In the genomic region with DNA sequence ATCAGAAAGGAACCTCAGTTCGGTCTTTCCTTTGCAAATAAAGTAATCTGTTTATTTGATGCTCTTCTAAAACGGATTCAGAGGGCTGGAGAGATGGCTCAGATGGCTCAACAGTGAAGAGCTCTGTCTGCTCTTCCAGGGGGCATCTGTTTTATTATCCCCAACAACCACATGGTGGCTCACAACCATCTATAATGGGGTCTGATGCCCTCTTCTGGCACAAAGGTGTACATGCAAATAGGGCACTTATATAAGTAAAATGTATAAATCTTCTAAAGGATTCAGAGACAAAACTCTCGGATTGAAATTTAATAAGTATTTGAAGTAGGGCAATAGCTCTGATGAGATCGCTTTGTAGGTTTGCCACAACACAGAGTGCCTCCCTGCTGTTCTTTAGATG, we compare ENCODE assay signal across 7 mouse cellular contexts. TPM values are rescaled to one million over a fixed set of nuclear protein-coding genes. Genes with fewer than 3 reads are reported as not detected.
DNase-seq lines count a peak whose midpoint lies in the region; ATAC-seq and TF ChIP-seq lines count a peak whose summit lies in the region.

No protein-coding gene starts in this region.

- peaks cover 32 to 65% of the 10 kb centered on the region in 2 experiments for H3K36me3 ChIP-seq in CH12.LX (replicated peaks in 1 of 2; ENCODE audit: control insufficient read depth in 1 of 2, insufficient read depth in 1 of 2, low read length in 1 of 2)

- TF ChIP-seq CTCF in CH12.LX (conservative IDR thresholded peaks at IDR 0.05 in 1 of 2, IDR thresholded peaks at IDR 0.05 in 1 of 2; ENCODE audit: low read depth in 2 of 2, low read length in 2 of 2): peak; percentile 41 to 96; a peak in 3 of 4 replicates

- in situ Hi-C loops in CH12.LX (cut with MboI; ENCODE audit: low pct_ligation_motif_present, low pct_unique_long_range_greater_than_20kb, low sequenced_read_pairs): no loop called here

- TF ChIP-seq RAD21 in CH12.LX (IDR thresholded peaks at IDR 0.05; ENCODE audit: low read depth, low read length): peak; percentile 40

- H3K4me2 ChIP-seq in CH12.LX (ENCODE audit: insufficient read depth, low read depth, poor library complexity, severe bottlenecking): no peak overlapping the region

- no peak overlapping the region for H3K4me3 ChIP-seq in CH12.LX (replicated peaks in 1 of 3; ENCODE audit: low read depth in 2 of 3, low read length in 2 of 3, poor library complexity in 1 of 3)

- H3K27me3 ChIP-seq in CH12.LX (replicated peaks): no peaks in the 10 kb centered on the region

- peak; percentile 66 for DNase-seq in layer of hippocampus, adult 9-11 months
- DNase-seq in layer of hippocampus, postnatal 10 days (ENCODE audit: low spot score in 2 of 2): no peak
- DNase-seq in CH12.LX (ENCODE audit: extremely low read depth) (peak; percentile 41), R1 (ENCODE audit: low read depth, low spot score) (peak; percentile 60)
- no peak for DNase-seq in right cerebral cortex, postnatal 14 days
- no peak for DNase-seq in gastrocnemius, postnatal 14 days

- intact Hi-C loops in gastrocnemius, postnatal 14 days (cut with DNase I; ENCODE audit: low total_unique reads): no loop called here

- dilution Hi-C loops in CH12.LX (cut with MboI; ENCODE audit: extremely low pct_ligation_motif_present, extremely low pct_unique_long_range_greater_than_20kb, low sequenced_read_pairs): no loop called here

- peak; percentile 34 for ATAC-seq in megakaryocyte, adult 5-6 weeks (ENCODE audit: poor library complexity, severe bottlenecking)

- H3K9me3 ChIP-seq in CH12.LX (replicated peaks; ENCODE audit: low read length): peaks cover 6% of the 10 kb centered on the region

- H3K4me1 ChIP-seq in CH12.LX (ENCODE audit: control insufficient read depth in 1 of 2, insufficient read depth in 2 of 2): peaks cover 0 to 5% of the 10 kb centered on the region in 2 experiments; a peak in 1 of 4 replicates

- no peak overlapping the region for H3K27ac ChIP-seq in CH12.LX (ENCODE audit: insufficient read depth, low read depth)

- TF ChIP-seq POLR2A in CH12.LX (IDR thresholded peaks at IDR 0.05; ENCODE audit: low read depth, low read length): no peak

- TF ChIP-seq EP300 in CH12.LX (IDR thresholded peaks at IDR 0.05; ENCODE audit: low read length): no peak

- no peak overlapping the region for H3K9ac ChIP-seq in CH12.LX (ENCODE audit: insufficient read depth, low read depth)

- H3K79me2 ChIP-seq in CH12.LX (replicated peaks; ENCODE audit: control insufficient read depth, extremely low read depth, insufficient read depth, poor library complexity, severe bottlenecking): peaks cover 16% of the 10 kb centered on the region

TF ChIP-seq in CH12.LX, 34 proteins besides CTCF, POLR2A, EP300 and RAD21:
- TF ChIP-seq NELFE (IDR thresholded peaks at IDR 0.05; ENCODE audit: low read depth, low read length) (peak; percentile 26; the same call in 1 of the 2 replicates), GABPA (IDR thresholded peaks at IDR 0.05; ENCODE audit: insufficient replicate concordance, low read depth, low read length) (no peak), ZMIZ1 (IDR thresholded peaks at IDR 0.05; ENCODE audit: low read depth, low read length) (no peak), RCOR1 (conservative IDR thresholded peaks at IDR 0.05; ENCODE audit: low read depth, low read length) (no peak), TCF12 (IDR thresholded peaks at IDR 0.05; ENCODE audit: low read depth, low read length) (0 out of 2 replicates have a peak, but pooled peaks have one; percentile 10), PAX5 (IDR thresholded peaks at IDR 0.05; ENCODE audit: low read length) (no peak), CHD2 (IDR thresholded peaks at IDR 0.05; ENCODE audit: low read length) (no peak), USF1 (IDR thresholded peaks at IDR 0.05; ENCODE audit: low read depth, low read length) (no peak), ZNF384 (IDR thresholded peaks at IDR 0.05; ENCODE audit: low read depth, low read length) (0 out of 2 replicates have a peak, but pooled peaks have one; percentile 38), MAX (IDR thresholded peaks at IDR 0.05; ENCODE audit: low read length) (0 out of 2 replicates have a peak, but pooled peaks have one; percentile 24), JUN (IDR thresholded peaks at IDR 0.05; ENCODE audit: insufficient read depth, low read depth, low read length) (no peak), SMC3 (IDR thresholded peaks at IDR 0.05; ENCODE audit: low read depth, low read length) (peak; percentile 71), ZC3H11A (IDR thresholded peaks at IDR 0.05; ENCODE audit: low read depth, low read length) (no peak), MAFK (IDR thresholded peaks at IDR 0.05; ENCODE audit: insufficient replicate concordance, low read length) (no peak)

RNA-seq across cellular contexts. Expression of a gene that starts 2.2 kb away (rescaled TPM):
- total RNA-seq in layer of hippocampus, postnatal 10 days (2021): 1 to 10 TPM; 6.3 to 8.6 TPM
- total RNA-seq in CH12.LX (2012; rRNA removed) (0.08 and 0.13 TPM in 2 replicates), CH12.LX (2014; rRNA removed) (not detected in 2 replicates)
- not detected in 2 replicates for polyA plus RNA-seq in CH12.LX (2012; ENCODE audit: insufficient read length, low read depth)
- total RNA-seq in megakaryocyte, adult 5-6 weeks (2015): 0.09 TPM in 1 of 2 replicates, not detected in the other
- total RNA-seq in megakaryocyte, adult 5-6 weeks (2017): 0.16 and 0.59 TPM in 2 replicates
- under 1 TPM; 0.20 to 0.27 TPM for total RNA-seq in gastrocnemius, postnatal 14 days (2021)

RNA-seq across cellular contexts. Expression of a gene that starts 11.5 kb away (rescaled TPM):
- 1 to 10 TPM; 1.8 to 1.9 TPM for total RNA-seq in layer of hippocampus, postnatal 10 days (2021)
- 2.1 and 2.7 TPM in 2 replicates for total RNA-seq in CH12.LX (2012; rRNA removed)
- total RNA-seq in CH12.LX (2014; rRNA removed): 0.22 and 0.30 TPM in 2 replicates
- polyA plus RNA-seq in CH12.LX (2012; ENCODE audit: insufficient read length, low read depth): 0.49 and 0.52 TPM in 2 replicates
- total RNA-seq in megakaryocyte, adult 5-6 weeks (2015): 0.66 and 1.2 TPM in 2 replicates
- total RNA-seq in megakaryocyte, adult 5-6 weeks (2017): 1.3 and 2.1 TPM in 2 replicates
- total RNA-seq in gastrocnemius, postnatal 14 days (2021): not detected

RNA-seq across cellular contexts. Expression of a gene that starts 13.0 kb away (rescaled TPM):
- total RNA-seq in layer of hippocampus, postnatal 10 days (2021): 100 to 1,000 TPM; 135 to 165 TPM
- total RNA-seq in CH12.LX (2012; rRNA removed): 25.2 and 28.2 TPM in 2 replicates
- 32.3 and 33.0 TPM in 2 replicates for total RNA-seq in CH12.LX (2014; rRNA removed)
- polyA plus RNA-seq in CH12.LX (2012; ENCODE audit: insufficient read length, low read depth): 292 and 408 TPM in 2 replicates
- 26.1 and 38.4 TPM in 2 replicates for total RNA-seq in megakaryocyte, adult 5-6 weeks (2015)
- 16.0 and 27.3 TPM in 2 replicates for total RNA-seq in megakaryocyte, adult 5-6 weeks (2017)
- total RNA-seq in gastrocnemius, postnatal 14 days (2021): 10 to 100 TPM; 86.7 to 93.6 TPM

RNA-seq across cellular contexts. Expression of a gene that starts 13.0 kb away (rescaled TPM):
- 10 to 100 TPM; 37.7 to 42.8 TPM for total RNA-seq in layer of hippocampus, postnatal 10 days (2021)
- 40.8 and 41.0 TPM in 2 replicates for total RNA-seq in CH12.LX (2012; rRNA removed)
- 48.6 and 51.4 TPM in 2 replicates for total RNA-seq in CH12.LX (2014; rRNA removed)
- 39.5 and 42.4 TPM in 2 replicates for polyA plus RNA-seq in CH12.LX (2012; ENCODE audit: insufficient read length, low read depth)
- 6.5 and 9.7 TPM in 2 replicates for total RNA-seq in megakaryocyte, adult 5-6 weeks (2015)
- total RNA-seq in megakaryocyte, adult 5-6 weeks (2017): 37.1 and 39.2 TPM in 2 replicates
- 10 to 100 TPM; 19.3 to 25.3 TPM for total RNA-seq in gastrocnemius, postnatal 14 days (2021)

RNA-seq across cellular contexts. Expression of a gene that starts 29.5 kb away (rescaled TPM):
- 10 to 100 TPM; 30.9 to 33.7 TPM for total RNA-seq in layer of hippocampus, postnatal 10 days (2021)
- total RNA-seq in CH12.LX (2012; rRNA removed): 18.7 and 21.5 TPM in 2 replicates
- 13.1 and 14.5 TPM in 2 replicates for total RNA-seq in CH12.LX (2014; rRNA removed)
- 34.5 and 35.8 TPM in 2 replicates for polyA plus RNA-seq in CH12.LX (2012; ENCODE audit: insufficient read length, low read depth)
- total RNA-seq in megakaryocyte, adult 5-6 weeks (2015): 22.4 and 23.6 TPM in 2 replicates
- 12.1 and 13.1 TPM in 2 replicates for total RNA-seq in megakaryocyte, adult 5-6 weeks (2017)
- total RNA-seq in gastrocnemius, postnatal 14 days (2021): 10 to 100 TPM; 26.3 to 27.7 TPM

Comparison
In these comparisons a context has a peak if more than half of its experiments do, and no peak if none do; other contexts are left out.
1. DNase-seq: peak in layer of hippocampus, adult 9-11 months (single experiment), CH12.LX (single experiment) and R1 (single experiment); none in layer of hippocampus, postnatal 10 days (0 of 2), right cerebral cortex, postnatal 14 days (single experiment) and gastrocnemius, postnatal 14 days (single experiment).
2. RNA of a gene that starts 2.2 kb away (total RNA-seq): 6.3 to 8.6 TPM in layer of hippocampus, postnatal 10 days; 0.09 to 0.59 TPM in megakaryocyte, adult 5-6 weeks, 0.20 to 0.27 TPM in gastrocnemius, postnatal 14 days and 0.08 to 0.13 TPM in CH12.LX; every median in the first group is over 4 times any median in the second.